Mouse (Mus musculus): ENCODE measurements around the gene Galnt6.

The Galnt6 gene

GRCm38 (mm10) chr15:100683041-100683440, 46.1 kb downstream of the Galnt6 start:
- peak; percentile 84 to 93 for DNase-seq

DNA sequence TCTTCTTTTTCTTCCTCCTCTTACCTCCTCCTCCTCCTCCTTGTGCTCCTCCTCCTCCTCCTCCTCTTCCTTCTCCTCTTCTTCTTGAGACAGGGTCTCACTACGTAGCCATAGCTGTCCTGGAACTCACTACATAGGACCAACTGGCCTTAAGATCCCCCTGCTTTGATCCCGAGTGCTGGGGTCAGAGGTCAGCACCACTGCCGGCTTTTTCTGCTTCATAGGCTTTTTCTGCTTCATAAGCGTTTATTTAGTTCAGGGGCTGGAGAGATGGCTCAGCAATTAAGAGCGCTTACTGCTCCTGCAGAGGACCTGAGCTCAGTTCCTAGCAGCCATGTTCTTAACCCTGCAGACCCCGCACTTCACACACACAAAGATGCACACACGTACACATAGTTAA, 47.4 kb downstream of the Galnt6 start:
- peak; percentile 74 to 87 for DNase-seq

- DNase-seq = peak in 1 of 2 experiments; percentile 53
Observed at GRCm38 (mm10) chr15:100680381-100680780, 48.8 kb downstream of the Galnt6 start.

DNA sequence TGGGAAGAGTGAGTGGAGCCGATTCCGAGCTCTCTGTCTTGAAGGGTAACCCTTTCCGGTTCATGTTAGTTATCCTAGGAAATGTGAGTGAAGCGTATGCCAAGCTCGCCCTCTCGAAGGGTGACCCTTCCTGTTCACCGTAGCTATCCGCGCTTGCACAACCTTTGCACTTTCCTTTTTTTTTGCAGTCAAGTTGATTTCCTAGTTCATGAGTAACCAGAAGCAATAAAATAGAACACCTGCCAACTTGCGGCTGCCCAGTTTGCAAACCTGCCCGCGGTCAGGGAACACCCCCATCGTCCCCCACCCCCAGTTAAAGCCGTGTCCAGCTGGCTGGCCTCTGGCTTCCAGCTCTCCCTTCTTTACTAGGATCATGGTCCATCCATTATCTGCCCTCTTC, 50.2 kb downstream of the Galnt6 start:
- DNase-seq = peak; percentile 74 to 92

DNA sequence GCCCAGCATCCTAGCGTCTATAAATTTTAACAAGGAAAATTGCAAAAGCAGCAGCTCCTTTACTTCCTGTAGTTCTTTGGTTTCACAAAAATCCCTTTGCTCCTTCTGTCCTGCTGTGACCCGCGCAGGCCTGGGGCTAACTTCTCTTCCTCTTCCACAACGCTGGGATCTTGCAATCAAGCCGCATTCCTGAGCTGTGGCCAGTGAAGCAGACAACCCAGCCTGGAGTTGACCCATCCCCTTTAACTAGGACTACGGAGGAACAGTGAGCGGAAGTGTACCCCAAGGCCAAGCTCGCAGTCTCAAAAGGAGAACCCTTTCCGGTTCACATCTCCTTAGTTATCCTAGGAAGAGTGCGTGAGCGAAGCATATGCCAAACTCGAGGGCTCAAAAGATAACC, 50.6 kb downstream of the Galnt6 start:
- DNase-seq = peak; percentile 77 to 92

GRCm38 (mm10) chr15:100677675-100678074, 51.5 kb downstream of the Galnt6 start:
- no peak for DNase-seq

DNA sequence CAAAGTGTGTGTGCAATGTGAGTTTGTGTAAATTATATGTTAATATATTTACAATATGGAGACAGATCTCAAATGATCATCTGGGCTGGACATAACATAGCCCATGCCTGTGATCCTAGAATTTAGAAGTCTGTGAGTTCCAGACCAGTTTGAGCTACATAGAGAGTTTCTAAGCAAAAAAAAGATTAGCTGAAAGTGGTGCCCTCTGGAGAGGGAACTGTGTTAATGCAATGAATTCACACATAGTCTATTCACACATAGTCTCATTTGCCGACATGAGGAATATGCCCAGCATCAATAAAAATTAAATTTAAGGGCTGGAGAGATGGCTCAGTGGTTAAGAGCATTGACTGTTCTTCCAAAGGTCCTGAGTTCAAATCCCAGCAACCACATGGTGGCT, 52.7 kb downstream of the Galnt6 start:
- DNase-seq = no peak

DNA sequence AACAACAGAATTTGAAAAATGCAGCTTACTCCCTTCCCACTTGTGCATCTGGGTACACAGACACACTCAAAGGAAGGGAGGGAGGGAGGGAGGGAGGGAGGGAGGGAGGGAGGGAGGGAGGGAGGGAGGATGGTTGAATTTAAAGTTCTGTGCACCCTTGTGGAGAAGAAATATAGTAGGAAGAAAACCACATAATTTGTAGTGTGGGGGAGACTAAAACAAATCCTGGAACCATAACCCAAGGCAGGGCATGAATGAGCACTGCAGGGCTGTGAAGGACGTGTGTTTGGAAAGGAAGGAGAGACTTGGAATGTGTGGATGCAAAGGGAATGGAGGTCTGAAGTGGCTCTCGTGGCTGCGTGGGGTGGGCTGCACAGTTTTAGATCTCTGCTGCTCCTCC, 53.7 kb downstream of the Galnt6 start:
- no peak for DNase-seq

- no peak for DNase-seq
Observed at GRCm38 (mm10) chr15:100674566-100674965, 54.6 kb downstream of the Galnt6 start.

DNA sequence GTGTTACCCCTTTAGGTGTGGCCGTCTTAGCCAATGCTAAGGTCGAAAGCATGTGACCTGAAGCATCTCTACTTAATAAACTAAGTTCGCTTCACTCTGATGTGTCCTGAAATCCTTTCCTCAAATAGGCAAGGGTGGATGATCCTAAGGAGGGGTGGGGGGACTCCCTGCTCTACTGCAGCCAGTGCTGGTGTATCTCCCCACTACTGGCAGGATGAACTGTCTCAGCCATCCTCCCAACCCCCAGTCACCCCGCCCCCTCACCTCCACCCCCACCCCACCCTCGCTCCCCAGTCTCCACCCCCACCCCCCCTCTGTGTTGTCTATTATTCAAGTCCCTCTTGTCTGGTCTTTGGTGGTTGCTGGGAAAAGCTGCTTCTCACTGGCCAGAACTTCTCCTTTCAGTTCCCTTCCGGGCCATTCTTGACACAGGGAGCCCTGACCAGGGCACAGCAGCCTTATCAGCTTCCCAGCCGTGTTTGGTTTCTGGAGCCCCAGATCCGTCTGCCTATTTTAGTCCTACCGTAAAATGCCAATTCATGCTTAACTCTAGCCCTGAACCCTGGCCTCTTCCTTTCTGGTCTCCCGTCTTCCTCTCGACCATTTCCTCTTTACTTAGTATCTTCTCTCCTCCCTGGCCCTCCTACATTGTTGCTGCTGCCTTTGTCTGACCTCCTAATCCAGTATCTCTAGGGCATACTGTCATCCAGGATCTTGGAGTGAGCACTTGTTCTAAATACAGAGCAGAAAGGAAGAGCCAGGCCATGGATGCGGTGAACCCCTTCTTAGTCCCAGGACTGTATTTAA, 55.4 kb downstream of the Galnt6 start:
- no peak for DNase-seq

DNA sequence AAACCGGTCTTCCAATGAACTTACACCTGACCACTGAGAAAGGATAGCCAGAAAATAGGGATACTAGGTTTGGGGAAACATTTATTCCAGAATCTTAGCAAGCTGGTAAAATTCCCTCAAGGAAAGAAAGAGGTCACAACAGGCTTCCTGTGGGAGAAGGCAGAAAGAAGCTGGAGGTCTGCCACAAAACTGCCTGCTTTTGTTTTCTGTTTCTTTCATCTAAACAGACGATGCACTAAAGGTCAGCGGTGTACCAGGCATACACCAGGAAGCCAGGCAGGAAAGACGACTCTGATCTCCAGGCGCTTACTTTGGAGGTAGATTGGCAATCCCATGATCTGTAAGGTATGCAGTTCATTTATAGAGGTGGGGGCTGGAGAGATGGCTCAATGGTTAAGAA, 58.3 kb downstream of the Galnt6 start:
- no peak for DNase-seq

- DNase-seq = no peak
Observed at GRCm38 (mm10) chr15:100670004-100670403, 59.2 kb downstream of the Galnt6 start.

DNA sequence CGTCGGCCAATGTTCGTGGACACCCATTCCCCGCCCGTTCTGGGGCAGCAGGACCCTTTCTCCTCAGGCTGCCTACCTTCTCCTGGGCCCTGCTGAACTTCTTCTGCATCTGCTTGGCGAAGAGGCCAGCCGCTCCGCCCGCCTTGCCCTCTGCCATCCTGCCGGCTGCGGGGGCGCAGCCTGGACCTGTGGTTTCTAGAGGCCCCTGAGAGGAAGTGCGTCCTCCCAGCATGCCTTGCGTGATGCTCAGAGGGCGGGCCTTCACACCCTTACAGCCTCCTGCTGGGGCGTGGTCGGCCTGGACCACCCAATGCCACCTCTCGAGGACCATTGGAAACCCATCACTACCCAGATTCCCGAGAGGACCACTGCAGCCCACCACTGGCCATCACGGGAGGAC, 59.8 kb downstream of the Galnt6 start, which contains the start of gene Bin2:
Gene Bin2 (minus strand): TSS at position 217 of the 400 bp plus-strand sequence.
- no peak for DNase-seq

DNA sequence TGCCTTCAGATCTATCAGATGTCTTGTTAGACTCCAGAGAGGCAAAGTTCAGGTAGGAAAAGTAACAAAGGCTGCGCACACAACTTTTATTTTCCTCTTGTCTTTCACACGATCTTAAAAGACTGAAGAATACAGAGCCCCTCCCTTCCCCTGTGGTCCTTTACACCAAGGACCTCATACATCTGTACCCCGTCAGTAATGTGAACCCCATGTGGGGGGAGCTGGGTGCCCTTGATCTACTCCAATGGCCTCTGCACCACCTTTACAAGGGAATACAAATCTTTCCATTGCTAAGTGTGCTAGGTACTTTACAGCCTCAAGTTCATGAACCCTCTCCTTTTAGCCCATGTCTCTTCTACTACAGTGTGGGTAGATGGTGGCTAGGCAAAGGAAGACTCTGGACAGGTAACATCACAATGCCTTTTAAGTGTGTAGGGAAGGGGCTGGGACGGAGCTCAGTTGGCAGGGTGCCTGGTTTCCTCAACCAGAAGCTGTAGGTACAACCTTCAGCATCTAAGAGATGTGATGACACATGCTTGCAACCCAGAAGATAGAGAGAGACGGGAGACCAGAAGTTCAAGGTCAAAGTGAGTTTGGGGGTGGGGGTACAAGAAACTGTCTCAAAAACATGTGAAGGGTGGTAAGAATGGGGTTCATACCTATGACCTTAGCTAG, 61.2 kb downstream of the Galnt6 start:
- DNase-seq = no peak

- no peak for DNase-seq
Observed at GRCm38 (mm10) chr15:100667420-100667819, 61.8 kb downstream of the Galnt6 start.

DNA sequence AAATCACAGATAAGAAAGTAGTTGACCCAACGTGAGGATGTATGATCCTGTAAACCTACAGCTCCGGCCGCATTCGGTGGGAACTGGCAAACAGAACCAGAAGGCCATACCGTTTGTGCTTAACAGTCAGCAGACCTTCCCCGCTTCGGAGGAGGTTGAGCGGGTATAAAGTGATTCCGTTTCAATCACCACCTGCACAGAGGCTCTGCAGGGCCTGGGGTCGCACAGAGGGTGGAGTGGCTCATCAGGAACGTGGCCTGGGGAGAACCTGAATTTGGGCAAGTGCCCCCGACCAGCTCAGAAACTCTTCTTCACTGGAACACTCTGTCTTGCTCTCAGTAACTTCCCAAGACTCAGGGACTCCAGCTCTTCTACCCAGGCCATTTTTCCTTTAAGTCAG, 62.3 kb downstream of the Galnt6 start:
- DNase-seq = no peak

GRCm38 (mm10) chr15:100666219-100666696, 62.9 kb downstream of the Galnt6 start:
- DNase-seq = no peak

DNA sequence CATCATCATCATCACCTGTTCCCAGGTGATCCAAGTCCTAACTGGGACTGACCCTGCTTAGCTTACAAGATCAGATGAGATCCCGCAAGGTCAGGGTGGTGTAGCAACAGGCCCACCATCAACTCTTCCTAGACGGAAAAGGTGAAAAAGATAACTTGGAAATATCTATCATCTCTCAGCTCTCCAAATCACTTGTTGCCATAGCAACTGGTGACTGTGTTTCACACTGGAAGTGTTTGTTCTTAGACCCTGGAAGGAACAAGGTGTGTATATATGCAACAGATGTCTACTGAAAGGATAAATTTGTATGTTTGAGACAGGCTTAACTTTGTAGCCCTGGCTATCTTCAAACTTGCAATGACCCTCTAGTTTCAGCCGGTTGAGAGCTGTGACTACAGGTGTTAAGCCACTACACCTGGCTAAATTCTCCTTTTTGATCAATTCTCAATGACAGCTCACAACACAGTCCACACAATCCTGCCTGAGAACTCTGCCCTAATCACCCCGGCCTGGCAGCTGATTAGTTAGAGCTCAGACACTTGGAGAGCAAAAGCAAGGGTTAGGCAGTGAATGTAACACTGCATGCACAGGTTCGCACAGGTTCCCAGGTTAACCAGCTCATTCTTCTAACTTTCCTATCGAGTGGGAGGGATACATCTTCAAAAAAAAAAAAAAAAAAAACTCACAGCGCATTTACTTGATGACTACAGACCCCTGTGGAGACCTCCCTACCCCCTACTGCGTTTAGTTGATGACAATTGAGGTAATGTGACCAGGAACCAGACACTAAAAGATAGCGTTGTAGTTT, 63.6 kb downstream of the Galnt6 start:
- no peak for DNase-seq

GRCm38 (mm10) chr15:100664813-100665274, 64.3 kb downstream of the Galnt6 start:
- no peak for DNase-seq

- DNase-seq = no peak
Observed at GRCm38 (mm10) chr15:100660805-100661204, 68.4 kb downstream of the Galnt6 start.

GRCm38 (mm10) chr15:100660306-100660705, 68.9 kb downstream of the Galnt6 start:
- peak; percentile 73 to 81 for DNase-seq

GRCm38 (mm10) chr15:100655201-100655600, 74.0 kb downstream of the Galnt6 start:
- DNase-seq = no peak

DNA sequence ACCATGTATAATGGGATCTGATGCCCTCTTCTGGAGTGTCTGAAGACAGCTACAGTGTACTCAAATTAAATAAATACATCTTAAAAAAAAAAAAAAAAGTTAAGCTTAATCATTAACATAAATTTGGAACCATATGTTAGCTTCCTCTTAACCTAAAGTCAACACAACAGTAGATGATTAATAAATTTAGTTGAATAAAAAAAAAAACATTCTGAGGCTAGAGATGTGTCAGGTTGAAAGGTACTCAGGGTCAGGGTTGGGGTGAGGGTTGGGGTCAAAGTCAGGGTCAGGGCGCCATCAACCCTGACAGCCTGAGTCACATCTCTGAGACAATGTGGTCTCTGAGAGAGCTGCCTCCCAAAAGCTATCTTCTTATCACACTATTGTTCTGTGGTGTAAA, 74.9 kb downstream of the Galnt6 start:
- no peak for DNase-seq

Data from kidney, postnatal 25 days (tissue).